Mouse (Mus musculus): ENCODE data around the gene Trim80.
"Not testable (repeated sequence)": the region's sequence is repeated elsewhere in the genome, so short reads cannot be mapped to it uniquely, and the experiment has no call there.

The Trim80 gene

DNA sequence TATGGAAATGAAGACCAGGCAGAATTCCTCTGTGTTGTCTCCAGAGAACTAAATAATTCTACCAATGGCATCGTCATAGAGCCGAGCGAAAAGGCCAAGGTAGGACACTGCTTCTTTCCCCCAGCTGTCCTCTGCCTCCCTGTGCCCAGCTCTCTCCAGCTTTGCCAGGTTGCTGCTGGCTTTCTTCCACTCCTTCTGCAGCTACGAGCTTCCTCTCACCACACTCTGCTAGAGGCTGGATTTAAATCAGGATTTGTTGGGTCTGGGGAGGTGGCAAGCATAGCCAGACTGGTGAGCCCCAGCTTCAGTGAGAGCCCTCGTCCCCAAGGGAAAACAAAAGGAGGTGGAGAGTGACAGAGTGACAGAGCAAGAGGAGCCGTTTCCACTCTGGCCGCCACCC lies 11.0 kb upstream of the Trim80 start:
- DNase-seq (ENCODE audit: low spot score), result no peak

DNA sequence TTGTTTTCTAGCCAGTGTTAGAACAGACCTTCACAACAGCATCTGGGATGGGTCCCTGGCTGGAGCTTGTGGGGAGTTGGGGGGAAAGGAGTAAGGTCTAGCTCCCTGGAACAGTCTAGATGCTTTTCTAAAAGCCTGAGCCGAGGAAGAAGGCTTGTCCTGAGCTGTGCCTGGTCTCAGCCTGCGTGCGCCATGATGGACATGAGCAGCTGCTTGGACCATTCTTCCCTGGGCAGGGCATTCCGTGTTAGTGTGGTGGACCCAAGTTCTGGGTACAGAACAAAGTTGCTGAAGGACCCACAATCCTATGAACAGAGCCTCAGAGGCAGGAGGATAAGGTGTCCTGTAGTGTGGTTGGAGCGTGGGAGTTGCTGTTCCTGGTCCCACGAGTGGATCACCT lies 9.8 kb upstream of the Trim80 start:
- DNase-seq (ENCODE audit: low spot score), result no peak

DNA sequence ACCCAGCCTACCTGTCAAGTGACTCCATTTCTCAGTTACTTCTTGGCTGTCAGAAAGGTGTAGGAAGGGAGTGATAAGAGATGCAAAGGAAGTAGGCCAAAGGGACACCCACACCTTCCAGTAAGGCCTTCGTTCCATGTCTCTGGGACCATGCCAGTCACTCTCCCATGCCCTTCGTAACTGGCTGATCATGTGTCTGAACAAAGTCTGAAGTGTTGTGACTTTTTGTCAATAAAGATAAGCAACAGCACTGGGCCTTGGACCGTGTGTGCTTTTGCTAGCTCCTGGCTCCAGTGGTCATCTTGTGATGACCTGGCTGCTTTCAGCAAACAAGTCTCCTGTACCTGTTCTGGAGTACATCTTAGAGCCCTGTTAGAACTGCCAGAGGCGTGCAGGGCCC lies 7.5 kb upstream of the Trim80 start:
- DNase-seq (ENCODE audit: low spot score), result no peak

DNA sequence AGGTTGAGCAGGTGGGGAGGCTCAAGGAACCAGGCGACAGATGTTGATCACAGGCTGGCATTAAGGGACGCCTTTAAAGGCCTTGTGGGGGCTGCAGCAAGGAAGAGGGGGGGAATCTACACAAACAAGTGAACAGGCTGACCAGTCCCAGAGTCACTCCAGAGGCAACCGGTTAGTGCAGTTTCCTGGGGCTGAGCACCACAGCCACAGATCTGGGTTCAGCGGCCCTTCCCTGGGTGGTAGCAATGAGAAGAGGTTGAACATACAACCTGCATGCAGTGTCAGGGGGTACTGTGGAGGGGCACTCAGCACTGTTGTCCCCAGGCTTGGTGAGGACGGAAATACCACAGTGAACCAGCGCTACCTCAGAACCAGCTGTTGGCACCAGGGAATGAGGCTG lies 7.0 kb upstream of the Trim80 start:
- no peak for DNase-seq (ENCODE audit: low spot score)

DNA sequence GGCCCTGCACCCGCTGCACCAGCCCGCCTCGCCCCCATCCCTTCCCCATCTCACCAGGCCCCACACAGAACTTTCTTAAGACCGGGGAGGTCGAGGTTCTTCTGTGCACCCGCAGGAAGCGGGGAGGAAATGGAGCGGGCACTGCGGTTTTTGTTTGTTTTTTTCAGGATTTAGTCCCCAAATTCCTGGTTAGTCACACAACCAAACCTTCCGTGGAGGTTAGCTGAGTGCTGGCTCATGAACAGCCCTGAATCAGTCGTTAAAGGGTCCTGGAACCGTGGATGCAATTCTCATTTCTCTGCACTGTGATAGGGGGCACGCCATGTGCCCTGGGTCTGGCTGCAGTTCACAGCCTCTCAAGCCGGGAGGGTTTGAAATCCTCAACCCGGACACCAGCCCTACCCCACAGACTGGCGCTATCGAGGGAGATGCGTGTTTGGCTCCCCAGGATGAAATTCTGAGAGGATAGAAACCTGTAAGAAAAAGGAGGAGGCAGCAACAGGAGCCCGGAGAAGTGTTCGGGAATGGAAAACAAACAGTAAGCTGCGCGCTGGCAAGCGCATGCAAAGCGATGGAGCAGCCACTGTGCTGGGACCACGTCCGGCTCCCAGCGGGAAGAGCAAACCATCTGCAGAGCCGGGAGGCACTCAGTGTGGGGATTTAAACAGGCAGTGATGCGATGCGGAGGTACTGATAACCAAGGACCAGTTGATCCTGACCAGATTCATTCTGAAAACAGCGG lies 4.6 kb upstream of the Trim80 start:
- no peak for DNase-seq (ENCODE audit: low spot score)

DNA sequence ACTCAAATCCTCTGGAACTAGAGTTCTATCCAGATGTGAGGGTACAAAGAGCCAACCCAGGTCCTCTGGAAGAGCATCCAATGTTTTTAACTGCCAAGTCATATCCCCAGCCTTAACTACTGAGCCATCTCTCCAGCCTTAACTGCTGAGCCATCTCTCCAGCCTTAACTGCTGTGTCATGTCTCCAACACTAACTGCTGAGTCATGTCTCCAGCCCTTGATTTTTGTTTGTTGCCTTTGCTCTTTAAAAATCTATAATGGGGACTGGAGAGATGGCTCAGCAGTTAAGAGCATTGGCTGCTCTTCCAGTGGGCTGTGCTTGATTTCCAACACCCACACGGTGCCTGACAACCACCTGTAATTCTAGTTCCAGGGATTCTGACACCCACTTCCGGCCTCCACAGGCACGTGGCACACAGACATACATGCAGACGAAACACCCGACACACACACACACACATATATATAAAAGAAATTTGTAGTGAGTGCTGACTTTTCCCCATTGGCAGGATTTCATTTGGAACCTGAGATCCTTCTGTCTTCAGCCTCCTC lies 2.7 kb upstream of the Trim80 start:
- DNase-seq (ENCODE audit: low spot score), result no peak

DNA sequence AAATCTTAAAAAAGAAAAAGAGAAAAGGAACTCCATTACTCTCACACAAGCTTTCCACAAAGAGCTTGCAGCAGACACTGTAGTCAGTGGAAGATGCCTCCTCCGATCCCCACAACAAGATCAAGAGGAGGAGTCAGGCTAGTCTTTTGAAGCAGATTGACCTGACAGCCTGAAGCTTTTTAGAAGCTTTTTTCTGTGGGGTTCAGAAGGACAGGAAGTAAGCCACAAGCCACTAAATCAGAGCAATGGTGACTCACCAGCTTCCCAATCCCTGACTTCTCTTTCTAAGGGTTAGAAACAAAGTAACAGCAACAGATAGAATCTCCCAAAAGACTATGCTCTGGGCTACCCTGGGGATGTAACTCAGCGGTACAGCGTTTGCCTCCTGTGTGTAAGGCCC lies 1.0 kb upstream of the Trim80 start:
- no peak for DNase-seq (ENCODE audit: low spot score)

DNA sequence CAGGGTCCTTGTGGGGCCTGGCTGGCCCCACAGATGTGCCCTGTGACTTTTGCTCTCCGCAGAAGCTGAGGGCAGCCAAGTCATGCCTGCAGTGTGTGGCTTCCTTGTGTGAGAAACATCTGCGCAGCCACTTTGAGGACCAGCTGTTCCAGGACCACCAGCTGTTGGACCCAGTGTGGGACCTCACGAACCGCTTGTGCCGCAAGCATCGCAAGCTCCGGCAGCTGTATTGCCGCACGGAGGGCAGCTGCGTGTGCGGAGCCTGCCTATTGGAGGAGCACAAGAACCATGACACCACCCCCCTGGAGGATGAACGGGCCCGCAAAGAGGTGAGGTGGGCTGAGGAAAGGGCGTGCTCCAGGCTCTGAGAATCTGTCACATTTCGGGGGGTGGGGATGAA lies 1.1 kb downstream of the Trim80 start:
- no peak for DNase-seq (ENCODE audit: low spot score)

DNA sequence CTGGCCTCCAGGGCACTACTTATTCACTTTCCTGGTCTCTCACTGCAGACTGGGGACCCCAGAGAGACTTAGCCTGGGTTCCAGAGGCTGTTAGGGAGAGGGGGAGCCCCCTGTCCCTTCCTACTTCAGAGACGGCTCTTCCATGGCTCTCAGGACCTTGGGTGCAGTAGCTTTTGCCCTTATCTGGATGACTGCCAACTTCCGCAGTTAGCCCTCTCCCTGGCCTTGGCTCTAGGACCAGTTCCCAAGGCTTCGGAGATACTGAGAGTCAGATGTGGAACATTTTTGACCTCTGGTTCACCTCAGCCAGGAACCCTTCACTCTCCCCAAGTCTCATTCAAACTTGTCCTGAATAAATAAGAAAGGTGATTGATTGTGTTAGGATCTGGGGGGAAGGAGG lies 6.6 kb downstream of the Trim80 start:
- no peak for DNase-seq (ENCODE audit: low spot score)

DNA sequence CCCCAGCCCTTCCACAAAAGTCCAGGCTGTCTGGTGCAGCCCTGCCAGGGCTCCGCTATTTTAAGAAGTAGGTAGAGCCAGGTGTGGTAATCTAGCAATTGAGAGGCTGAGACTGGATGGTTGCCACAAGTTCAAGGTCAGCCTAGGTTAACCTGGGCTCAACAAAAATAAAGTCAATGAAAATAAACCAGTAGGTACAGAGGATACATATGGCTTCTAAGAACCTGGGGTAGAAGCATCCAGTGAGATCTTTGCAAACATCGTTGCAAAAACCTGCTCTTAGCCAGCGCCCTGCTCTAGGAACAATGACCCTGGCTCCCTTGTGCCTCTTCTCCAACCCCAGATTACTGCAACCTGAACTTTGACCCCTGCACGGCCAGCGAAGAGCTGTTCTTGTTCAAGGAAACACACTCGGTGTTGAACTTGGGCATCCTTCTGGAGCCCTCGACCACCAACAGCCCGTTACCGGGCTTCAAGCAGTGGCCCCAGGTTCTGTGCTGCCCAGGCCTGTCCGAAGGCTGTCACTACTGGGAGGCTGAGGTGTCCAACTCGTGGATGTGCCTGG lies 7.1 kb downstream of the Trim80 start:
- DNase-seq (ENCODE audit: low spot score), result no peak

DNA sequence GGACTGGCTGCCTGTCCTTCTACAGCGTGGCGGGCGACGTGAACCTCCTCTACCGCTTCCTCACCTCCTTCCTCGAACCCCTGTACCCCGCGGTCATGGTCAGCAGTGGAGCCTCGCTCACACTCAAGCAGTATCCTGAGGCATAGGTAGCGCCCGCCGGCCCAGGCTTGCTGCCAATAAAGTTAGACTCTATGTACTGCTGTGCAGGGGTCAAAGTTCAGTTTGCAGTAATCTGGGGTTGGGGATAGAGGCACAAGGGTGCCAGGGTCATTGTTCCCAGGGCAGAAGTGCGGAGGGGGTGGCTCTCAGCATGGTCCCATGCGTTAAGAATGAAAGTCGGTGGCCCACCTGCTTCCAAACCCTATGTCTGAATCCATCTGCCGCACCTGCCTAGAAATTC lies 7.7 kb downstream of the Trim80 start:
- no peak for DNase-seq (ENCODE audit: low spot score)

DNA sequence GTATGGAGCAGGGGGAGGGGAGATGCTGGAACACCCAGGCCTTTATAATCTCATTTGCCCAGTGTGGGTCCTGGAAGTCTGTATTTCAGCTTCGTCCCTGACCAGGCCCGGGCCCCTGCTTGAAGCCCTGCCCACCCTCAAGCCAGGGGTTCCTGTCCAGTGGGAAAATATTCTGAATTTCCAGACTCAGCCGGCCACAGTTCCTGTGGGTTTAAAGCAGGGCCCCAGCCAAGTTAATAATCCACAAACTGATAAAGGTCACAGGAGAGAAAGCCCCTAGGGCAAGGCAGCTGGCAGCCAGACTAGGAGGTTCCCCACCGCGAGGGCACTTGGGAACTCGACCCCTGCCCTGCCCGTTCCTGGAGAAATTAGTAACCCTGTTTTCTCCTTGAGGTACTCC lies 8.7 kb downstream of the Trim80 start:
- DNase-seq (ENCODE audit: low spot score), result no peak

DNA sequence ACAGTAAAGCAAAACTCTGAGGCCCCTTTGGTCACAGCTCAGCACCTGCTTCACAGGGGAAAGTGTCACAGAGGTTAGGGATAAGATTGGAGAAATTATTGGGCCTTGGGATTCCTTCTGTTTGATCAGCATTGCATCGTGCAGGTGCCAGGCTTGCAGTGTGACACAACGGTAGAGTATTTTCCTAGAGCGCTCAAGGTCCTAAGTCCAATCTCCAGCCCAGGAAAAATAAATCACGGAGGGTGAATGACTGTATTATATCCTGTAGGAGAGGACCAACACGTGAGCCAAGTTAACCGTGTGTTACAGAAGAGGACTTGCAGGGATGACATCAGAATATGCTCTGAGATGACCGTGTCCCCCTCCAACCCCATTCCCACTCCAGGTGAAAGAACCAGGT lies 9.8 kb downstream of the Trim80 start:
- no peak for DNase-seq (ENCODE audit: low spot score)

DNA sequence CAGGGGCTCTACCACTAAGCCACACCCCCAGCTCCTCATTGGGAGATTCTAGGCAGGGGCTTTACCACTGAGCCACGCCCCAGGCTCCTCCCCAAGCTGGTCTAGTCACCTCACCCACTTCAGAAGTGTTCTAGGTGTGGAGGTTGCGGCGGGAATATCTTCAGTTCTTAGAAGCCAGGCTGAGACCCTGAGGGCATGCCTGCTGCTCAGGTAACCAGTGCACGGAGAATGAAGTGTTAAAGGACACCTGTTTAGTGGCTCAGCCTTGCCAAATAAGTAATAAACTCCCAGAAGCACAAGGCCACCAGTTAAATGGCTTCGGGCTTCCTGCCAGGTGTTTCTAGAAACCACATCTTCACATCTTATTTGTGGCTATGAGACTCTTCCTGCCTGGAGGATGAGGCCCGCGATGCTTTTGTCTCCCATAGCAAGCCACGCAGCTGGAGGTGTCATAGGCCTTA lies 11.5 kb downstream of the Trim80 start:
- no peak for DNase-seq (ENCODE audit: low spot score)

DNA sequence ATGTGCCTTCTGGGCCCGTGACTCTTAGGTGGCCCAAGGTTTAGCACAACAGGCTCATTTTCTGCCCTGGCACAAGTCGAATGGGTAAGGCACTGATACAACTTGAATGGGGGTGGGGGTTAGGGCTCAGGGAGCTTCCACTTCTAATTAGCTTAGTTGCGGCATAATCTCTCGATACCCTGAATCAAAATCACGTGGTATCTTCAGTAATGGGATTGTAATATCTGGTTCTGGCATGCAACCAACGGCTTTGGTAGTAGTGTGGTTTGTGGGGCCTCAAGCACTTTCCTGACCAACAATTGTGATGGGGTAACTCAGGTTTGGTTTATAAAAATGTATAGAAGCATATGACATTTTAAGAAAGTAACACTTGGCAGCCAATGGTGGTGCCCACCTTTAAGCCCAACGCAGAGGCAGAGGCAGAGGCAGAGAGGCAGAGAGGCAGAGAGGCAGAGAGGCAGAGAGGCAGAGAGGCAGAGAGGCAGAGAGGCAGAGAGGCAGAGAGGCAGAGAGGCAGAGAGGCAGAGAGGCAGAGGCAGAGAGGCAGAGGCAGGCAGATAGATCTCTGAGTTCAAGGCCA lies 12.0 kb downstream of the Trim80 start:
- no peak for DNase-seq (ENCODE audit: low spot score)

DNA sequence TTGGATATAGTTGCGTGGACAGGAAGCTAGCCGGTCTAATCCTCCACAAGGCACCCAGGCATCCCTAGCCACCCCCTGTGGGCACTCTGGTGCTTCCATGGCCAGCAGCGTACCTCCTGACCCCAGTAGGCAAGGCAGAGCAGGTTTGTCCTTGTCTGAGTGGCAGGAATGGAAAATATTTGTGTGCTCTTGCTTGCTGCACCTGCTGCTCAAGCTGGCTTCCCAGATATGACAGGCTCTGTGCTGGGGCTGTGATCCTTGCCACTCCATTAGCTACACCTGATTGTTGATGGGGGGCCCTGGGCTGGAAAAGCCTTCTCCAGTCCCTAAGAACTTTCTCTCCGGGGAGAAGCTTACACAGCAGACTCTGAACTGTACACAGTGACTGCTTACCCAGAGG lies 13.0 kb downstream of the Trim80 start:
- no peak for DNase-seq (ENCODE audit: low spot score)

DNA sequence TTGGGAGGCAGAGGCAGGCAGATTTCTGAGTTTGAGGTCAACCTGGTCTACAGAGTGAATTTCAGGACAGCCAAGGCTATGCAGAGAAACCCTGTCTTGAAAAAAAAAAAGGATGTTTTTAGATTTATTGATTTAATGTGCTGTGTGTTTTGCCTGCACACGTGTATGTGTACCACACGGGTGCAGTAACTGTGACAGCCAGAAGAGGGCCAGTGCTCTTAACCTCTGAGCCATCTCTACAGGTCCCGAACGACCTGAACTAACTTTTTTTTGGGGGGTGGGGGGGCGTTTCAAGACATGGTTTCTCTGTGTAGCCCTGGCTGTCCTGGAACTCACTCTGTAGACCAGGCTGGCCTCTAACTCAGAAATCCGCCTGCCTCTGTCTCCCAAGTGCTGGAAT lies 14.5 kb downstream of the Trim80 start:
- not testable (repeated sequence) for DNase-seq (ENCODE audit: low spot score)

DNA sequence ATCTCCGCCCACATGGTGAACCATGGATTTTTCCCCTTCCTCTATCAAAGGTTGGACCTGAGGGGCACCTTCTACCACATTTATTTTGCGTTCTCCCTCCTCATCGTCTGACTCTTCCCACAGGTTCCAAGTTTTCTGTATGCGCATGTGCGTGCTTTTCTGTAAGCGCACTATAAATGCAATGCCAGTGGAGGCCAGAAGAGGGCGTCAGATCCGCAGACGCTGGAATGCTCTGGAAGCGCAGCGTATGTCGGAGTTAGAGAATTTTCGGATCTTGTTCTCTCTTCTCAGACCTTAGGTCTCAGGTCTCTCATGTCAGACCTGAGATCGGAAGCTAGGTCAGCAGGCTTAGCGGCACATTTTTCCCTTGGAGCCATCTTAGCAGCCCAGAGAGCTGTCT lies 15.3 kb downstream of the Trim80 start:
- DNase-seq (ENCODE audit: low spot score), result no peak

DNA sequence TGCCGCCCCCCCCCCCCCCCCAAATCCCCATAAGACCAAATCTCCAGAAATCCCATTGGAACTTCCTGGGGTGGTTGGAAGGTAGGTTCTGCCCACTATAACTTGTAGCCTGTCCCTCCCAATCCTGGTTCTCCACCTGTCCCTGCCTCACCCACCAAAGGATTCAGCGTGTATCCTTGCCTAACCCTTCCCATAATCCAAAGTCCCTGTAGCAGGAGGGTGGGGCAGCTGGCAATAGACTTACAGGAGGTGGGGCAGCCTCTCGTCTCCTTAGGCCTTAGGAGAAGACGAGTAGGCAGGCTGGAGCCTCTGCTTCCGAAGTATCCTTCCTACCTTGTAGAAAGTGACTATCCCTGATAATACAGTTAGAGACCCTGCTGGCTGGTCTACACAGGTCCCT lies 15.8 kb downstream of the Trim80 start:
- DNase-seq (ENCODE audit: low spot score), result no peak

DNA sequence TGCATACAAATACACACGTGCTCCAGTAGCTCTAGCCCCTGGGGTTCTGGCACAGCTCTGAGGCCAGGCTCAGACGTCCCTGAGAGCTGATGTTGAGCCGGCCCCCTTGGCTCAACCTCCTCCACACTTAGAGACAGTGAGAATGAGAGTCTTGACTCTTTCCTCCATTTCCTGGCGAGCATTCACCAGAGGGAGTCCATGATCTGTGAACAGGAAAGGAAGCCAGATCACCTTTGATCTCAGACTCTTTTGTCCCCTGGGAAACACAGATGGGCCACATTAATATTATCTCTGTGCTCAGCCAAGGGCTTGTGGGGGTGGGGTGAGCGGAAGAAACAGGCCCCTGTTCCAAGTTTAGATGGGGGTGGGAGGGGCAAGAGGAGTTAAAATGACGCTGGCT lies 17.1 kb downstream of the Trim80 start:
- DNase-seq (ENCODE audit: low spot score), result no peak

DNA sequence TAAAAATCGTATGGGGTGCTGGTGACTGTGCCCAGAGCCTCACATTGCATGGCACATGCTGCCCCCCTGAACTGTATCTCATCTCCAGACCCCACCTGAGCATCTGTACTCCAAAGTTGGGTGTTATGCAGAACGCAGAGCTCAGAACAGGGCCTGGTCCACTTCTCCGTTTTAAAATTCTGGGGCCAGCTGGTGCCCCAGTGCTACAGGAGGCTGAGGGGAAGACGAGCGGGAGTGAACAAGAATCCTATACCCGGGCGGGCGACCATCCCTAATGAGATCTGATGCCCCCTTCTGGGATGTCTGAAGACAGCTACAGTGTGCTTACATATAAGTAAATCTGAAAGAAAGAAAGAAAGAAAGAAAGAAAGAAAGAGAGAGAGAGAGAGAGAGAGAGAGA lies 20.6 kb downstream of the Trim80 start:
- DNase-seq (ENCODE audit: low spot score), result no peak

DNA sequence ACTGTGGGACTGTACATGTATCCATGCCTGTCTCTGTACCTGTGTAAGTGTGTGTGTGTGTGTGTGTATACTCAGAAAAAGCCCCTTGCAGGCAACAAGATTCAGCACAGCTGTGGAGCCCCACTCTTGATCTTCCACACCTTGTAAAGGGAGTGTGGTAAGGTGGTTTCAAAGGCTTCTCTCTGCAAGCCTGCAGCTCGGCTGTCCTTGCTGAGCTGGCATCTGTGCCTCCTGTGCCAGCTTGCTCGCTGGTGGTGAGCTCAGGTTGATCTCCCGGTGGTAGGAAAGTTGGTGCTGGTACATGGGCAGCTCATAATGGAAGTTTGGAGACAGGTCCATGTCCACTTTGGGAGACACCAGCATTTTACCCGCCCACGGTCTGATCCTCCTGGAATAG lies 21.5 kb downstream of the Trim80 start:
- no peak for DNase-seq (ENCODE audit: low spot score)

DNA sequence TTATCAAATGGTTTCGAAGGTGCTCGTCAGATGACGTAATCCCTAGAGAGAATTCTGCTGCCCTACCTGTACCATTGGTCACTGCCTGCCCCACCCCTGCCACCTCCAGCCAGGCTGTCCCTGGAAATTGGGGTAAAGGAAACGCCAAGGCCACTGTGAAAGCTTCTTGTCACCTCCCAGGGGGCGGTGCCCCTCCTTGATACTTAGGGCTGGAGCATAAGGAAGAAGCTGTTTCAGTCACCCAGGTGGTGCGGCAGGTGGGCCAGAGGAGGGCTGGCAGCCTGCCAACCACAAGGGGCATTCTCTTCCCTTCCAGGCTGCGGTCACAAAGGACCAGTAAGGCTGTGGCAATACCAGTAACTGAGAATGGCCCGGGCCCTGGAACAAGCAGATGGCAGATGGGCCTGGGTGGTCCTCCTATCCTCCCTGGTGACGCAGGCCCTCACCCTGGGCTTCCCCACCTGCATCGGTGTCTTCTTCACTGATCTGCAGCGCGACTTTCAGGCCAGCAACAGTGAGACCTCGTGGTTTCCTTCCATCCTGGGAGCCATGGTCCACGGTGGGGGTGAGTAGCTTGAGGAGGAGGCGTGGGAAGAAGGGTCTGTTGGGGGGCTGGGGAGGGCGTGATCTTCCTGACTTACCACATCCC lies 22.0 kb downstream of the Trim80 start, which contains the start of gene Slc16a5:
Slc16a5 (plus strand) TSS at position 232 of the 649 bp plus-strand sequence.
- DNase-seq (ENCODE audit: low spot score), result no peak

Measured in ovary, postnatal 10 days (tissue).